Mouse (Mus musculus): ENCODE measurements at regions not wholly inside any gene's neighbourhood (a gene's known extent, or its start where the extent isn't known, plus 50 kb on each side); places are given as distances from the start of the nearest gene placed in this dataset.
A peak's percentile ranks its signal among the peaks of the same experiment; 100 is the strongest.

- no peak for DNase-seq
These were observed 444.4 kb upstream of the Sox11 start for GRCm38 (mm10) chr12:27786716-27787291.

- DNase-seq = no peak
These were observed 438.4 kb upstream of the Sox11 start for GRCm38 (mm10) chr12:27780801-27781200.

GRCm38 (mm10) chr12:27765948-27766347 is 423.6 kb upstream of the Sox11 start:
- no peak for DNase-seq

- DNase-seq = no peak
These were observed 416.6 kb upstream of the Sox11 start for GRCm38 (mm10) chr12:27759016-27759415.

GRCm38 (mm10) chr12:27757641-27758040 is 415.3 kb upstream of the Sox11 start:
- no peak for DNase-seq

- peak; percentile 16 for DNase-seq
These were observed 382.3 kb upstream of the Sox11 start for GRCm38 (mm10) chr12:27724619-27725200.

- no peak for DNase-seq
These were observed 338.1 kb upstream of the Sox11 start for GRCm38 (mm10) chr12:27680459-27680858.

- DNase-seq = no peak
These were observed 331.0 kb upstream of the Sox11 start for GRCm38 (mm10) chr12:27673404-27673803.

GRCm38 (mm10) chr12:27670650-27671084 is 328.3 kb upstream of the Sox11 start:
- DNase-seq = peak; percentile 65

- no peak for DNase-seq
These were observed 327.8 kb upstream of the Sox11 start for GRCm38 (mm10) chr12:27670190-27670589.

GRCm38 (mm10) chr12:27669542-27669941 is 327.2 kb upstream of the Sox11 start:
- no peak for DNase-seq

- DNase-seq = no peak
These were observed 324.1 kb upstream of the Sox11 start for GRCm38 (mm10) chr12:27666456-27666855.

- DNase-seq = no peak
These were observed 320.8 kb upstream of the Sox11 start for GRCm38 (mm10) chr12:27663126-27663525.

- DNase-seq = no peak
These were observed 320.3 kb upstream of the Sox11 start for GRCm38 (mm10) chr12:27662723-27663122.

- DNase-seq = peak; percentile 62
These were observed 315.2 kb upstream of the Sox11 start for GRCm38 (mm10) chr12:27657536-27657935.

GRCm38 (mm10) chr12:27653541-27653940 is 311.2 kb upstream of the Sox11 start:
- no peak for DNase-seq

GRCm38 (mm10) chr12:27648602-27649001 is 306.2 kb upstream of the Sox11 start:
- DNase-seq = no peak

- DNase-seq = peak; percentile 82
These were observed 304.3 kb upstream of the Sox11 start for GRCm38 (mm10) chr12:27646497-27647307.

- no peak for DNase-seq
These were observed 277.2 kb upstream of the Sox11 start for GRCm38 (mm10) chr12:27619616-27620015.

GRCm38 (mm10) chr12:27604061-27604679 is 261.8 kb upstream of the Sox11 start:
- no peak for DNase-seq

GRCm38 (mm10) chr12:27599149-27599548 is 256.8 kb upstream of the Sox11 start:
- peak; percentile 74 for DNase-seq

GRCm38 (mm10) chr12:27597878-27598277 is 255.5 kb upstream of the Sox11 start:
- peak; percentile 36 for DNase-seq

- DNase-seq = no peak
These were observed 254.9 kb upstream of the Sox11 start for GRCm38 (mm10) chr12:27597322-27597721.

GRCm38 (mm10) chr12:27595576-27595975 is 253.2 kb upstream of the Sox11 start:
- DNase-seq = no peak

Measured in retina, postnatal 1 day (tissue).